Mouse (Mus musculus): ENCODE data around the gene Tor1a.

The Tor1a gene

GRCm38 (mm10) chr2:30967352-30968327 lies at the start of gene Tor1a:
TSS of gene Tor1a (minus strand) at chr2:30967933.
- peak; percentile 94 for DNase-seq (ENCODE audit: low read depth, low spot score)

GRCm38 (mm10) chr2:31013371-31014120 lies 45.8 kb upstream of the Tor1a start:
- no peak for DNase-seq (ENCODE audit: low read depth, low spot score)

- no peak for DNase-seq (ENCODE audit: low read depth, low spot score)
Measured at GRCm38 (mm10) chr2:31007208-31007607, 39.5 kb upstream of the Tor1a start.

- peak; percentile 51 for DNase-seq (ENCODE audit: low read depth, low spot score)
Measured at GRCm38 (mm10) chr2:31006434-31006833, 38.7 kb upstream of the Tor1a start.

GRCm38 (mm10) chr2:31005453-31005852 lies 37.7 kb upstream of the Tor1a start:
- DNase-seq (ENCODE audit: low read depth, low spot score): no peak

- no peak for DNase-seq (ENCODE audit: low read depth, low spot score)
Measured at GRCm38 (mm10) chr2:31002857-31003256, 35.1 kb upstream of the Tor1a start.

- no peak for DNase-seq (ENCODE audit: low read depth, low spot score)
Measured at GRCm38 (mm10) chr2:30998443-30999260, 30.9 kb upstream of the Tor1a start.

- DNase-seq (ENCODE audit: low read depth, low spot score): no peak
Measured at GRCm38 (mm10) chr2:30995432-30995996, 27.8 kb upstream of the Tor1a start.

GRCm38 (mm10) chr2:30994853-30995252 lies 27.1 kb upstream of the Tor1a start:
- DNase-seq (ENCODE audit: low read depth, low spot score): no peak

- peak; percentile 34 for DNase-seq (ENCODE audit: low read depth, low spot score)
Measured at GRCm38 (mm10) chr2:30990221-30990620, 22.5 kb upstream of the Tor1a start.

GRCm38 (mm10) chr2:30985111-30986020 lies 17.6 kb upstream of the Tor1a start:
- DNase-seq (ENCODE audit: low read depth, low spot score): peak; percentile 96

- DNase-seq (ENCODE audit: low read depth, low spot score): no peak
Measured at GRCm38 (mm10) chr2:30983024-30983423, 15.3 kb upstream of the Tor1a start.

GRCm38 (mm10) chr2:30981790-30982513 lies 14.2 kb upstream of the Tor1a start, which contains the start of the genes BC005624 and Usp20:
TSS of gene BC005624 (minus strand) at chr2:30982201.
TSS of gene Usp20 (plus strand) at chr2:30982279.
- peak; percentile 100 for DNase-seq (ENCODE audit: low read depth, low spot score)

- no peak for DNase-seq (ENCODE audit: low read depth, low spot score)
Measured at GRCm38 (mm10) chr2:30966826-30967225, 907 bp downstream of the Tor1a start.

- DNase-seq (ENCODE audit: low read depth, low spot score): no peak
Measured at GRCm38 (mm10) chr2:30965627-30966026, 2.1 kb downstream of the Tor1a start.

- no peak for DNase-seq (ENCODE audit: low read depth, low spot score)
Measured at GRCm38 (mm10) chr2:30962570-30963254, 5.0 kb downstream of the Tor1a start.

GRCm38 (mm10) chr2:30959856-30960255 lies 7.9 kb downstream of the Tor1a start:
- peak; percentile 60 for DNase-seq (ENCODE audit: low read depth, low spot score)

- DNase-seq (ENCODE audit: low read depth, low spot score): no peak
Measured at GRCm38 (mm10) chr2:30958726-30959125, 9.0 kb downstream of the Tor1a start.

GRCm38 (mm10) chr2:30957511-30957910 lies 10.2 kb downstream of the Tor1a start:
- no peak for DNase-seq (ENCODE audit: low read depth, low spot score)
